Mouse (Mus musculus) ovary, adult 18-20 months (tissue): Measurements from ENCODE around the gene Camkv.

ENCODE experiments used
- DNase-seq: peaks from one replicate; pipeline ENCODE4 v3.0.0; 2022; ENCODE audit warnings: low spot score, mixed read lengths

Camkv gene

DNA sequence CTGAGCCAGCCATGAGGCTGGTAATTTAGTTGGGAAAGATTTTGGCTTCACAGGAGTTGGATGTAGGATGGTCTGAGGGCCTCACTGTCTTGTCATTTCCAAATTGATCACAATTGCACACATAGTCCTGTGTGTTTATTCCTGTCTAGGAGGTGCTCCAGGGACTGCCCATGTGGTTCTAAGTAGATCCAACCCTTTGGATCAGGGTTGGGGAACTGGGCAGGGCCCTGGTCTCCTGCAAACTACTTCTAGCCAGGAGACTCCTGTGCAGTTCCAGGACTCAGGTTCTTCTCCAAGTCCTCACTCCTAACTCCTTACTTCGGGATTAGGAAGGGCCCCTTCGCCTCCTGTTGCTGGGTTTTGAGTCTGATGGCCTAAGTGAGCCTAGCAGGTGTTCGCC is at the start of gene Camkv:
TSS of gene Camkv (plus strand) at position 301 of the 400 bp plus-strand sequence.
- DNase-seq: no peak

DNA sequence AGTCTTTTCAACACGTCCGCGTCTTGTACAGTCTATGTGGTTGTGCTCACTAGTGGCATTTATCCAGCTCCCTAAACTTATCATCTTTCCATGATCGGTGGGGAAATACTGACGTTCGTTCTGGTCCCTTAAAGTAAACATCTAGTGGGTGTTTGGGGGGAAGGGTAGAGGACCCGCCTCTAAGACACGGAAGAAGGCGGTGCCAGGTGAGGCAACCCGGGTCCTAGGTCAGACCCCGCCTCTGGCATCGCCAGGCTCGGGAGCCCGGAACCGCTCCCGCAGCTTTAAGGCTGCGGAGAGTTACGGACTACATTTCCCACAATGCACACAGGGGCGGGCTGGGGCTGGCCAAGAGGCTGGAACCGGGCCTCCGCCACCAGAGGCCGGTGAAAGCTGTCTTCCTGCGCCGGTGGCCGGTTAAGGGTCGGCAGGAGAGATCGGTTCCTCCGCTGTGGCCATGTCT is 47.6 kb upstream of the Camkv start, which contains the start of gene Mon1a:
TSS of gene Mon1a (plus strand) at position 348 of the 463 bp plus-strand sequence.
- DNase-seq: peak; percentile 91

DNA sequence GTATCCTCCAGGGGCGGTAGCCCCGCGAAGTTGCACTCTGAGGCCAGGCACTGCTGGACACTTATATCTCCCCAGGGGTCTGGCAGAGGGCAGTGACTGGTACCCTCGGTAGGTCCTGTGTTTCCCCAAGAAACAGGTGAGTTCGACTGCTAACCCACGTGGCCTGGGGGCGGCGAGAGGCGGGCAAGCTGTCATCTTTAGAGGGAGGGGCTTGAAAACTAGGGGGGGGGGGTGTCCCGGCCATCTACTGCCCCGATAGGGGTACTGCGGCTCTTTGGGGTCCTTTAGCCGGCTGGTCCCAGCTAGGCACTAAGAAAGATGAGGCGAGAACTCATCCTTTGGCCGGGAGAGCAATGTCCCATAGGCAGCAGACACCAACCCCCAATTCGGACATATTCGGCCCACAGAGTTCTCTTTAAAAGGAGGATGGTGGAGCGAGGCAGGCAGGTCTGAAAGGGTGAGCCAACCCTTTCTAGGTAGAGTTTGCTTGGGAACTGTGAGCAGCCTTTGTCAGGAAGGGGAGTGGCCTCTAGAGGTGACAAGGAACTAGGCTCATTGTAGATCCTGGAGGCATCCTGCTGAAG is 47.1 kb upstream of the Camkv start:
- no peak for DNase-seq

DNA sequence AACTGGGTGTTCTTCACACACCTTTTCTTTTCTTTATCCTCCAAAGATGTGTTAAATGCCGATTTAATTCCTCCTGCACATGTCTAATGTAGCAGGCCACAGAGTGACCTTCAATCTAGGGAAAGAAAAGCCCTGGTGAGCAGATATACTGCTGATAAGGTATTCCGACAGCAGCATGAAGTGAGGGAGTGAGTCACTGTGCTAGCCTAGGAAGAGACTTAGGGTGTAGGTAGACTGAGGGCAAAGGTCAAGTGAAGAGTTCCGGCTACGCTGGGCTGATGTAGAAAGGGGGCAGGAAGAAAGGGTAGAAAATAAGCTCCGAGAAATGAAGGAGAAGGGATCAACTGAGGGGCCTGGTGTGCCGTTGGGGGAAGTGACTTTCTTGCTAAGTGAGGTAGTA is 45.2 kb upstream of the Camkv start:
- no peak for DNase-seq

- DNase-seq: no peak
Observed at GRCm38 (mm10) chr9:107891023-107891422, 44.5 kb upstream of the Camkv start.

DNA sequence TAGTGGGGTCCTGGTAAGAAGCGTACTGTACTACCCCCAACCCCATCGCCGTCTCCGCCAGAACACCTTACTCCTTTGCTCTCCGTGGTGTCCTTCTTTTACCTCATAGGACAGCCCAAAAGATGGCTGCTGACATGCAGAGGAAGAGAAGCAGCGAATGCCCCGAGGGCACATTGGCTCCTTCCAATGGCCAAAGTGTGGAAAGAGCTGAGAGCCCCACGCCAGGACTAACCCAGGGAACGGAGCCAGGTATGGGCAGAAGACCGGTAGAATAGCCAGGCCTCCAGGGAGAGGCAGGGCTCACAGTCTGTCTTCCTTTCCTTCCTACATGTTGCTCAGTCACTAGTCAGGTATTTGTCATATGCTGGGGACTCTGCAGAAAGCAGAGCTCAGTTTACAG is 36.9 kb upstream of the Camkv start:
- no peak for DNase-seq

- DNase-seq: no peak
Observed at GRCm38 (mm10) chr9:107899855-107900254, 35.6 kb upstream of the Camkv start.

GRCm38 (mm10) chr9:107900840-107901626 is 34.4 kb upstream of the Camkv start:
- no peak for DNase-seq

DNA sequence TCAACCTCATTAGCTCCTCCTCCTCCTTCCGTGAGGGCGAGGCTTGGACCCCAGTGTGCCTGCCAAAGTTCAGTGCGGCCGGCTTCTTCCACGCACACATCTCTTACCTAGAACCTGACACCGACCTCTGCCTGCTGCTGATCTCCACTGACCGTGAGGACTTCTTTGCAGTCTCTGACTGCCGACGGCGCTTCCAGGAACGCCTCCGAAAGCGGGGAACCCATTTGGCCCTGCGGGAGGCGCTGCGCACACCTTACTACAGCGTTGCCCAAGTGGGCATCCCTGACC is 33.9 kb upstream of the Camkv start:
- no peak for DNase-seq

- peak; percentile 65 for DNase-seq
Observed at GRCm38 (mm10) chr9:107904726-107905125, 30.7 kb upstream of the Camkv start.

GRCm38 (mm10) chr9:107906252-107906966 is 29.1 kb upstream of the Camkv start, which contains the start of gene Mst1r:
Gene Mst1r (plus strand): TSS chr9:107906873.
- peak; percentile 69 for DNase-seq

DNA sequence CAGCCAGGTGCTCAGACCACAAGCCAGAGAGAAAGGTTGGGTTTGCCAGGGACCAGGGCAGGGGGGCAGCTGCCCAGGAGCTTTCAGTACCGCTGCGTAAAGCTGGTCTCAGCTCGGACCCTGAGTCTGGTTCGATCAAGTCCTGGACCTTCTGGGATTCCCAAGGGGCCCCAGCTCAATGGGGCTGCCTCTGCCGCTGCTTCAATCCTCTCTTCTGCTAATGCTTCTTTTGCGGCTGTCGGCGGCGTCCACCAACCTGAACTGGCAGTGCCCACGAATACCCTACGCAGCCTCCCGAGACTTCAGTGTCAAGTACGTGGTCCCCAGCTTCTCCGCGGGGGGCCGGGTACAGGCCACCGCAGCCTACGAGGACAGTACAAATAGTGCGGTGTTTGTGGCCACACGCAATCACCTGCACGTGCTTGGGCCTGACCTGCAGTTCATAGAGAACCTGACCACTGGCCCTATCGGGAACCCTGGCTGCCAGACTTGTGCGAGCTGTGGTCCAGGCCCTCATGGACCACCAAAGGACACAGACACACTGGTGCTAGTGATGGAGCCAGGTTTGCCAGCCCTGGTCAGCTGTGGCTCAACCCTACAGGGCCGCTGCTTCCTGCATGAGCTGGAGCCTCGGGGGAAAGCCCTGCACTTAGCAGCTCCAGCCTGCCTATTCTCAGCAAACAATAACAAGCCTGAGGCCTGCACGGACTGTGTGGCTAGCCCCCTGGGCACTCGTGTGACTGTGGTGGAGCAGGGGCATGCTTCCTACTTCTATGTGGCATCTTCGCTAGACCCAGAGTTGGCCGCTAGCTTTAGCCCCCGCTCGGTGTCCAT is 28.3 kb upstream of the Camkv start:
- no peak for DNase-seq

- DNase-seq: no peak
Observed at GRCm38 (mm10) chr9:107907801-107908120, 27.7 kb upstream of the Camkv start.

DNA sequence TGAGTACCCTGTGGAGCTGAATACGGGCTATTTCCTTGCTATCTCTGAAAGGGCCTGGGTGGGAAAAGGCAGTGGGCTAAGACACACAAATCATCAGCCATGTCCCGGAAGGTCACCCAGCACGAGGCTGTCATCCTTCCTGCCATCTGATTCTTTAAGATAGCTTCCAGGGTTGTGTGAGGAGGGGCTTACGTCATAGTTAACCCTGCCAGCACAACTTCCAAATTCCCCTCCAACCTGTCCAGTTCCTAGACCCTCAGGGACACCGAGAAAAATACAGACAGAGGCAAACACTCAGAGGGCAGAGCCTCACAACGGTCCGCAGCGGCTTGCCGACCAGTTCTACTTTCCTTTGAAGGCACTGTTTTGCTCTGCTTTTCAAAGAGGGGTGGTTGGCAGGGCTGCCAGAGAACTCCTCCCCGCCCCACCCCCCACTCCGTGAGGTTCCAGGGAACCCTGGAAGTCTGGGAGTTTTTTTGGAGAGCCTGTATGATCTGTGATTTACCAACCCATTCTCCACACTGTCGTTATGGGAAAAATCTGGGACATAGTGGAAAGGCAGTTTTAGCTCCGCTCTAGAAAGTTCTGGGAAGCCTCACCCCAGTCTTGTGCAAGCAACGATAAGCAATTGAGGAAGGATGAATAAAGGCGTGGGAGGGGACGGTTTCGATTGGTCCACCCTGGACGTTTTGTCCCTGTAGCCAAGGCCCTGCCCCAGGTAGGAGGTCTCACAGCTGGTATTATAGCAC is 26.9 kb upstream of the Camkv start:
- DNase-seq: no peak

- DNase-seq: no peak
Observed at GRCm38 (mm10) chr9:107910025-107910769, 25.3 kb upstream of the Camkv start.

DNA sequence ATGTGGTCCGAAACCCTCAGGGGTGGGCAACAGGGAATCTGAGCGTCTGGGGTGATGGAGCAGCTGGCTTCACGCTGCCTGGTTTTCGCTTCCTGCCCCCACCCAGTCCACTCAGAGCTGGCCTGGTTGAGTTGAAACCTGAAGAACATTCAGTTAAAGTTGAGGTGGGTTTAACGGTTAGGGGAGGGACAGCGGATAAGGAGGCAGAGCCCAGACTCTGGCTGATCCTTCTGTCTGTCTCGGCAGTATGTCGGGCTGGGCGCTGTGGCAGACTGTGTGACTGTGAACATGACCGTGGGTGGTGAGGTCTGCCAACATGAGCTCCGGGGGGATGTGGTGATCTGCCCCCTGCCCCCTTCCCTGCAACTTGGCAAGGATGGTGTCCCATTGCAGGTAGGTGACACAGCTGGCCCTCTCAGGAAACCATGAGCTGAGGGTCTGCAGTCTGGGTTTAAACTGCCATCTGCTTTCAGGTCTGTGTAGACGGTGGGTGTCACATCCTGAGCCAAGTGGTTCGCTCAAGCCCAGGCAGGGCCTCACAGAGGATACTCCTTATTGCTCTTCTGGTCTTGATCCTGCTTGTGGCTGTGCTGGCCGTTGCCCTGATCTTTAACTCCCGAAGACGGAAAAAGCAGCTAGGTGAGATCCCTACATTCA is 20.6 kb upstream of the Camkv start:
- no peak for DNase-seq

- DNase-seq: no peak
Observed at GRCm38 (mm10) chr9:107917895-107918608, 17.4 kb upstream of the Camkv start.

DNA sequence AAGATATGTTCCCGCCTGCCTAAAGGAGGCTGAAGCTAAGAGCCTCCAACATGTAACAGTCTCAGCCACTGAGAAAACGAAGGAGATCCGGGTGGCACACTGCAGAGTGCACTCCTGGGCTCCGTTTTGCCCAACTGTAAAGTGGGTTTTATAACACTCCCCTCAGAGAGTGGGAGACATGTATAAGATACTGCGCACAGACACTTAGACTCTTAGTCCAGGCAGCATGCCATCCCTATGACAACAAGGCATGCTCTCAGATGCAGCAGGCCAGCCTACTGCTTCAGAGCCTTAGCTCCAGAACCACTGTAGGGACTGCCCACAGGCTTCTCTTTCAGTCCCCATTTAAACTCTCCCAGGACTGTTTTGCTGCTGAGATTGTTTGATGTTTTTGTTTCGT is 16.6 kb upstream of the Camkv start:
- DNase-seq: no peak

DNA sequence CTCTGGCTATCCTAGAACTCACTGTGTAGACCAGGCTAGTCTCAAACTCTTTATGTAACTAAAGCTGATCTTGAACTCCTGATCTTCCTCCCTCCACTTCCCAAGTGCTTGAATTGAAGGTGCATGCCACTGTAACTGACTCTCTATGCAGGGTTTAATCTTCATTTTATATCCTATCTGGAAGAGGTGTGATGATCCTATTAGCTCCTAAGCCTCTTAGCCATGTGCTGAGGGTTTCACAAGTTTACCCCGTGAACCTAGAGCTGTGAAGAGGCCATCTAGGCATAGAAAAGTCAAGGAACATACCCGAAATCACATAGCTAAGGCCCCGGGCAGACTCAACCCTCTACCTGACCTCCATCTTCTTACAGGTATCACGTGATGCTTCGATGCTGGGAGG is 16.0 kb upstream of the Camkv start:
- DNase-seq: no peak

GRCm38 (mm10) chr9:107923021-107923420 is 12.5 kb upstream of the Camkv start:
- DNase-seq: no peak
